Mouse (Mus musculus): Measurements from ENCODE around the gene H2afx. TPM values are rescaled to one million over a fixed set of nuclear protein-coding genes. Genes with fewer than 3 reads are reported as not detected.

H2afx gene
- total RNA-seq, 2 experiments from 2014 or later = 42.5 to 44.2 TPM

DNA sequence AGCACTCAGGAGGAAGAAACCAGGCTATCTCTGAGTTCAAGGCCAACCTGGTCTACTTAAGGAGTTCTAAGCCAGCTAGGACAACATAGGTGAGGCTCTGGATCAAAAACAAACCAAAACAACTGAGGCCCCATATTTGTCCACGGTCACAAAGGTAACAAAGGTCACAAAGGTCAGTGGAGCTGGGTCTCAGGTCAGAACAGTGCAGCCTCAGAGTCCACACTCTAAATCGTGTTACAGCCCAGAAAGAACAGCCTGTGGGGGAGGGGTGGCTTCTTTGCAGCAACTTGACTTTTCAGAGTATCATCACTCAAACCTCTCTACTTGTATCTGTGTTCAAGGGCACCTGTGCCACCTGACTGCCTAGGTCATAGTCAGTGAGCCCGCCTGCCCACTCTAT, 24.7 kb upstream of the H2afx start:
- no peak for DNase-seq (ENCODE audit: low spot score in 2 of 2)
- no peak for TF ChIP-seq CTCF (conservative IDR thresholded peaks at IDR 0.05)
- H3K4me3 ChIP-seq = no peak overlapping the region
- no peak overlapping the region for H3K27ac ChIP-seq

DNA sequence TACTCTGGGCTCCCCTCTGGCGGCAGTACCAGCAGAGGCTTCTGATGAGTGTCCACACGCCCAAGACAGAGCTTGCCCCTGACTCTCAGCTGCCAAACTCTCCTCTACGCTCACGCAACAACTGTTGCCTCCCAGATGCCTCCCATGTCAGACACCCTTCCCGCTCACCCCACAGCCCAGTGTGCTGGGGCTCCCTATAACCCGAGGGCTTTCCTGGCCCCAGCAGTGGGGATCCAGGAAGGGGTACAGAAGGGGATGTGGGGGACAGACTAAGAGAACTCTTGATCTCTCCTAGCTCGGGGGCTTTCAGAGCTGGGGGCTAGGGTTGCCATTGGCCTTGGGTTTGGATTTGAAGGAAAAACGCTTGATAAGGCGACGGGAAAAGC, 23.8 kb upstream of the H2afx start:
- no peak overlapping the region for H3K4me3 ChIP-seq
- no peak for DNase-seq (ENCODE audit: low spot score in 2 of 2)
- TF ChIP-seq CTCF (conservative IDR thresholded peaks at IDR 0.05) = no peak
- H3K27ac ChIP-seq = peak overlapping the region; percentile 71

DNA sequence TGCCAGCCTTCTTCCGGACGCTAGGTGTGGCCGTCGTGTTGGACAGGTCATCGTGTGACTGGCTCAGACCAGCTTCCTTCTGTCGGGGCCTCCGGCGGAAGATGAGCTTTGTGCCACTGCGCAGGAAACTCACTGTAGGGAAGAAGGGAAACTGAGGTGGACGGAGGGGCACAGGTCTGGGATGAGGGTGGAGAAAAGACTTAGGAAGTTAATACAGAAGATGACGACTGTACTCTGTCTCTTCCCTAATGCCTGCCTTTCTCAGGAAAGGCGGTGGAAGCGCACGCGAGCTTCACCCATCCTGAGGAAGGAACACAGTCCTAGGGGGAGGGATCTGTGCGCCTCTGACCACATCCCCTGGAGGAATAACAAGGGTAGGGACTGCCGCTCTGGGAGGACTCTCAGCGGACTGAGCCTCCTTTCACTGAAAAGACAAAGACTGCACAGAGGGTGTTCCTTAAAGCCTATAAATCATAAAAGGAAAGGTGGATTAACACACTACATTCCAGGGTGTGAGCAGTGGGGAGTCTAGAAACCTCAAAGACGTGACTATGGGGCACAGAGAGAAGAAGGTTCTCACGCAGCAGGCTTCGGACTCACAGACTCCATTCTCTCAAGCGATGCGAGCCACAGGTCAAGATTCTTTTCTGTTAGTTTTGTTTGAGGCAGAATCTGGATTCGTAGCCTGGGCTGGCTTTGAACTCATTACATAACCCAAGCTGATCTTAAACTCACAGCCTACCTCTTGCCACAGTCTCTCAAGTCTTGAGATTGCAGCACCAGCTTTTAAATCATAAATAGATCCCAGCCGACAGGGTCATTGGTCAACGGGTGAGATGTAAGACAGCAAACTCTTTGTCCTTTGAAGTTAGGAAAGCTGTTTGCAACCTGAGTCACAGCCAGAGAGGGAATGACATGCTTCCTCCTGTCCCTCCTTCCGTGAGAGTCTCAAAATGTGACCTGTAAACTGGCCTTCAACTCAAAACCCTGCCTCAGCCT, 23.1 kb upstream of the H2afx start:
- Histone ChIP-seq H3K4me3 (no peak overlapping the region; the same call in 1 of the 2 replicates), H3K27ac (peak overlapping the region; percentile 71)
- TF ChIP-seq CTCF (conservative IDR thresholded peaks at IDR 0.05) = no peak
- DNase-seq (ENCODE audit: low spot score in 2 of 2) = no peak

DNA sequence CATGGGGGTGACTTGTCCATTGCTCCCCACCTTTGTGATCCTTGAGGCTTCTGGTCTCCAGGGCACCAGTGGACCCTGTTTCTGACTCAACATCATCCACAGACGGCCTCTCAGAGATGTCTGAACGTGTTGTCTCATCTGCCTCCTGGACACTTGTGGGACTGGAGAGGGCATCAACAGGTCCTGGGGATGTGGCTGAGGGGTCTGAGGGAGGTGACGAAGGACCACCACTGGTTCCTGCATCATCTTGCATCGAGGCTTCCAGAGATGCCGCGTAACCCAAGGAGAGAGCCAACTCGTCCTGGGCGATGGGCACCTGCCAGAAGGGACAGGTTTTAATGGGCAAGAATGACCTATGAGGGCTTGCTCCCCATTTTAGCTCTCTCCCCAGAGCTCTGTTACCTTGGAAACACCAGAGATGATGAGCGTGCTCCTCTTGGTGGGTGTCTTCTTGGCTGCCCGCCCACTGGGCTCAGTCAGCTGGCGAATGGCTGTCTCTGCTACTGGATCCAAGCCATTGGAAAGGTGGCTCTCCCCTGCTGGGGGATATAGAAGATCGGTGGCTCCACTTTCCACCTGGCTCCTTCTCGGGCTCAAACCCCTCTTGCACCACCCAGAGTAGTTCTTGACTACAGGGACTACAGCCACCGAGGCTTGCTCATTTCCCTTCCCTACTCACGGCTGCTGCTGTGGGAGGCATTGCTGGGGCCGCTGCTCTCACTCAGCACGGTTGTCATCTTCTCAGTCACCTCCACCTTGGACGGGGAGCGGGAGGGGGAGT, 20.8 kb upstream of the H2afx start:
- Histone ChIP-seq H3K4me3 (peak overlapping the region; percentile 32), H3K27ac (peak overlapping the region; percentile 88)
- TF ChIP-seq CTCF (conservative IDR thresholded peaks at IDR 0.05) = no peak
- DNase-seq (ENCODE audit: low spot score in 2 of 2) = peak; percentile 86

DNA sequence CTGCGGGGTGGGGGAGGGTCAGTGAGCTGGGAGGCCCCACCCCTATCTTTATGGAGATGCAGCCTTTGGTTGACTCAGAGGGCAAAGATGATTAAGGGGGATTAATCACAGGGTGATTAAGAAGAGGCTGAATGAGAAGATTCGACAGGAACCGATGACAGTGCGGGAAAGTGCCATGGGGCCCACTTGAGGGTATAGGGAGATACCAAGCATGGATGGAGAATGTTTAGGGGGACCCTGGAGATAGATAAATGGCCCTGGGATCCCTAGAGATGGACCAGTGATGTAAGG, 20.3 kb upstream of the H2afx start:
- Histone ChIP-seq H3K27ac (peak overlapping the region; percentile 88), H3K4me3 (peak overlapping the region; percentile 32; the same call in 1 of the 2 replicates)
- TF ChIP-seq CTCF (conservative IDR thresholded peaks at IDR 0.05) = no peak
- no peak for DNase-seq (ENCODE audit: low spot score in 2 of 2)

DNA sequence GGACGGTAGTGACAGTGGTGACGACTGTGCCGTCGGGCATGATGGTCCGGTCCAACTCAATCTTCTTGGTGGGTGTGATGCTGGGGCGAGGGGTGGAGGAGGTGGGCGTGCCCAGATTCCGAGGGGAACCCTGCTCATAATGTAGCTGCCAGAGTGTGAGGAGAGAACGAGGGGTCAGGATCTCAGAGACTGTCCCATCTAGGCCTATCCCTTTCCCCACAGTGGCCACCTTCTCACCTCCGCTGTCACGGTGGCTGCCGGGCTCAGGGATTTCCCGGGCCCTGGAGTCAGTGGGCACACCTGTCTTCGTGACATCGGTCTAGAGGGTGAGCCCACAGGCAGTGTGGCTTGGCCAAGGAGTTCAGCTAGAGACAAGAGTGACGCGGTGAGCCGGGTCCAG, 19.6 kb upstream of the H2afx start:
- DNase-seq (ENCODE audit: low spot score in 2 of 2) = no peak

DNA sequence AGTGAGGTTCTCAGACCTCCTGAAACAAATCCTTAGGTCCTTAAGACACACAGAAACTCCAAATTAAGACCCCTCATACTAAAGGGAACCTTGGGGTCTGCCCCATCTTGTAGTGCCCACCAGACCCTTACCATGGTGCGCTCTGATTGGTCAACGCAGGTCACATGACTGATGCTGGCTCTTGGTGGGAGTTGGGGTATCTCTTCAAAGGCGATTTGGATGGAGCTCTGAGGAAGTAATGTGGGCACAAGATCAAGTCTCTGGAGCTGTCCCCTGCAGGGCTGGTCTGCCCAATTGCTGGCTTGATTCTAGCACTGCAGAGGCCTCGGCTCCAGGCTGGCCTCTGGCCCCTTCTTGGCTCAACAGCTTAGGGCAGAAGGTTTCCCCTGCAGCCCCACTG, 17.0 kb upstream of the H2afx start:
- no peak for DNase-seq (ENCODE audit: low spot score in 2 of 2)
- Histone ChIP-seq H3K27ac (peak overlapping the region; percentile 43; the same call in 1 of the 2 replicates), H3K4me3 (peak overlapping the region; percentile 98)
- no peak for TF ChIP-seq CTCF (conservative IDR thresholded peaks at IDR 0.05)

More for the DNA sequence above, 19.6 kb upstream of the H2afx start:
- no peak for TF ChIP-seq CTCF (conservative IDR thresholded peaks at IDR 0.05)
- no peak overlapping the region for H3K4me3 ChIP-seq
- peak overlapping the region; percentile 88 for H3K27ac ChIP-seq

DNA sequence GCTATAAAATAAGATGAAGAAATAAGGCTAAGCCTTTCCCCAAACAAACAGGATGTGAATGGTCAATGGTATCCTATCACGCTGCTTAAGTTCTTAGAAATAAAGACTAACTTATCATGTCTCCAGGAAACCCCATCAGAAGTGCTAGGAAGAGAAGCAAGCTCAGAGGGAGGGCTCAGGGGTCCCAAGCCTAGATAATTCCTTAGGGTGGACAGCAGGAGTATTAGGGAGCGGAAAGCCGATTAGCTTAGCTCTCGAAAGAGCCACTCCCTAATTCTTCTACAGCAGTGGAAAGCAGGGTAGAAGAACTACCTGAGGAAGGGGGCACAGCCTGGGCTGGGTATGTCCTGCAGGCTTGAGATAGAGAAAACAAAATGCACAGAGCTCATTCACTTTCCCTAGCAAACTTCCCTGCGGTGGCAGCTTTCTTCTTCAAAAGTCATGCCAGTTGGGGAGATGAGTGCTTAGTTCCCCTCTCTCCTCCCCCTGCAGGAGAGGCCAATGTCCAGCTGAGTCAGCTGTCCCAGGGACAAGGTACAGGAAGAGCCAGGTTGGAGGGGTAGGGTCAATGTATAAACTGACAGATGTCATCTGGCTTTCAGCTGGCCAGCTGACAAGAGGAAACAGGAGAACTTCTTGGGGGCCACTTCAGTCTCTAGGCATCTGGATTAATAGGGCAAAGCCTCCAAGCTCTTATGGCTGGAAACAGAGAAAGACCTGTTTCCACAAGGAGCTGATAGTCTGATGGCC, 16.2 kb upstream of the H2afx start:
- DNase-seq (ENCODE audit: low spot score in 2 of 2) = no peak
- peak overlapping the region; percentile 95 for H3K27ac ChIP-seq
- TF ChIP-seq CTCF (conservative IDR thresholded peaks at IDR 0.05) = no peak
- peak overlapping the region; percentile 98 for H3K4me3 ChIP-seq

DNA sequence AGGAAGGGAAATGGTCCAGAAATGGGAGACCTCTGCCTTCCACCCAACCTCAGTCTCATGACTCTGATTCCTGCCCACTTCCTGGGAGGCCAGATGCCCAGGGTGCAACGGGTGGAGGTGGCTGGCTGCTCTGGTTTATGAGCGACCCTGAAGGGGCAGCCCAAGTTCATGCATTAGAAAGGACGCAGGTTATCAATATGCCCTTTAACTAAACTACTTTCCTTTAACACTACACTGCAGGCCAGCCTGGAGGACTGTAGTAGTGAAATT, 15.7 kb upstream of the H2afx start:
- no peak for TF ChIP-seq CTCF (conservative IDR thresholded peaks at IDR 0.05)
- Histone ChIP-seq H3K27ac (peak overlapping the region; percentile 95), H3K4me3 (peak overlapping the region; percentile 98)
- no peak for DNase-seq (ENCODE audit: low spot score in 2 of 2)

DNA sequence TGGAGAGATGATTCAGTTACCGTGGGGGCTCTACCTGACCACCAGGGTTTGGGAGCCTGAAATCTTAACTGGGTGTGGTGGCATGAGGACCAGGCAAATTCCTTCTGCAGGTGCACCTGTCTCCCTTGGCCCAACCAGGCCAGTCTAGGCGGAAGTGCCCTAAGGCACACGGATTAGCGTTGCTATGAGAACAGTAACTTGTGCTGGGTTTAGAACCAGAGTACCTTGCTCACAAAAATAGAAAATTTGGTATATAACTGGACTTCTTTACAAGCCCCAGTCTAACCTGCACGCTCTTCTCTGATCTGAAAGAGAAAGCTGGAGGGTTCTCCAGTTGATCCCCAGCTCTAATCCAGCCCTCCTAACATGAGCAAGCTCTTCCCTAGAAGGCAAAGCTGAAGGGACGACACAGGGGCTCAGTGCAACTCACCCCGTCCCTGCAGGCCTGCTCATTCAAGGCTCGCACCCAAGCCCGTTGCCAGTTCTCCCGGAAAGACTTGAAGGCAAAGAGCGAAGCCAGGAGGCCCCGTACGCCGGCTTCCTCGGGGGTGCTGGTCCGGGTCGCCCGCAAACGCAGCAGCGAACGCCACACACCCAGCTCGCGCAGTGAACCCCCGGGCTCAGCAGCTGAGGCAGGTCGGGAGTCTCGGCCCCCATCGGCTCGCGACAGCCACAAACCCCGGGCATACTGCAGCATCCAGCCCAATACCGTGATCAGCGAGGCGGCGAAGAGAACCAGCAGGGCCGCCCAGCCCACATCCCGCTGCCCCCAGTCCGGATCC, 15.2 kb upstream of the H2afx start:
- peak overlapping the region; percentile 95 for H3K27ac ChIP-seq
- H3K4me3 ChIP-seq = peak overlapping the region; percentile 98
- no peak for TF ChIP-seq CTCF (conservative IDR thresholded peaks at IDR 0.05)
- DNase-seq (ENCODE audit: low spot score in 2 of 2) = no peak

DNA sequence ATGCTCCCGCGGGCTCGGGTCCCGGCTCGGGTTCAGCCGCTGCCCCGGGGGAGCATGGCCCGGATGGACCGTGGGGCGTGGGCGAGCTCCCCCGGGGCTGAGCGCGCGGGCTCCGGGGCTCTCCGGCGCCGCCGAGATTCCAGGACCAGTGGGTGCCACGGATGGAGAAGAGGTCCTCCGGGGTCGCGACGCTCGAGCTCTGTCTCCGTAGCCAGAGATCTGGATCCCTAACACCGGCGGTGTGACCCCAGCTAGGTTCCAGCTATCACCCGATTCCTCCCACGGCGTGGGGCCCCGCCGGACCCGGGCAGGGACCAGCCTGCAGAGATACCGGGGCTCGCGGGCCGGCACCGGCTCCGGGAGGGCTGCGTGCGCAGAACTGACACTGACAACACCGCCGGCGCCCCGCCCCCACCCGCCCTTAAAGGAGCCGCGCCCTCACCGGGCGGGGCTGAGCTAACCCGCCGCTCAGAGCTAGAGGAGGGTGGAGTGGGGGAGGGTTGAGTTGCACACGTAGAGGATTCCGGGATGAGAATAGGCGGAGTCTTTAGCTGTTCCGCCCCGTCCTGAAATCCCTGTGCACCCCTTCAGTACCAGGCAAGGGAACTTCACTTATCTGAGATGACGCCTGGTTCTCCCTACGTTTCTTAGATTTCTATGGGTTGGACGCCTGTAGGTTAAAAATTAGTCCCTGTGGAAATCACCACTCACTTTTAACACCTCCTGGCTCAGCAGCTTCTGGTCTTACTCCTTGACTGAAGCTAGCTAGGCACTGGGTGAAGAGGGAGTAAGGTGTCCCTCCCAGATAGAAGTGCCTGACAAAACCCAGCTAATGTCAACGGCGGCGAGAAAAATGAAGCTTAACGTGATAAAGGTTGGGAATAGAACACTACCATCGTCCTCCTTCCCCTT, 14.4 kb upstream of the H2afx start, which contains the start of gene C2cd2l:
TSS of gene C2cd2l (minus strand) at position 399 of the 912 bp plus-strand sequence.
- no peak for TF ChIP-seq CTCF (conservative IDR thresholded peaks at IDR 0.05)
- H3K4me3 ChIP-seq = peak within 1 kb of the TSS; percentile 98
- peak; percentile 93 to 96 for DNase-seq (ENCODE audit: low spot score in 2 of 2)
- H3K27ac ChIP-seq = peak within 1 kb of the TSS; percentile 95

Measured in layer of hippocampus, adult 2 months (tissue).